Mouse (Mus musculus) splenic B cell, adult 2 months (primary cell): Measurements from ENCODE around the gene Cmtr1.

Source experiments
- DNase-seq: peaks from one replicate; pipeline ENCODE4 v3.0.0-alpha.2; 2011; ENCODE audit warnings: low read depth, low spot score
- H3K27me3 ChIP-seq: 2 replicates; pipeline ENCODE4 v1.6.1; 2012; ENCODE audit warnings: mild to moderate bottlenecking, low read length, moderate library complexity, mixed read lengths; ENCODE audit not compliant: control insufficient read depth, poor library complexity, insufficient read depth, severe bottlenecking
- H3K36me3 ChIP-seq: 2 replicates; pipeline ENCODE4 v1.6.1; 2012; ENCODE audit warnings: mild to moderate bottlenecking, low read length, moderate library complexity, mixed read lengths; ENCODE audit not compliant: control insufficient read depth, poor library complexity, insufficient read depth, severe bottlenecking

The Cmtr1 gene

GRCm38 (mm10) chr17:29640971-29641370 is 19.4 kb upstream of the Cmtr1 start:
- peaks cover 2% of the 10 kb centered on the region; the same call in 1 of the 2 replicates for H3K36me3 ChIP-seq
- no peaks in the 10 kb centered on the region for H3K27me3 ChIP-seq
- DNase-seq = no peak

GRCm38 (mm10) chr17:29642219-29642618 is 18.2 kb upstream of the Cmtr1 start:
- DNase-seq = no peak
- Histone ChIP-seq H3K36me3 (peaks cover 2% of the 10 kb centered on the region; the same call in 1 of the 2 replicates), H3K27me3 (no peaks in the 10 kb centered on the region)

GRCm38 (mm10) chr17:29658249-29658648 is 2.1 kb upstream of the Cmtr1 start:
- Histone ChIP-seq H3K36me3 (peaks cover 2% of the 10 kb centered on the region; the same call in 1 of the 2 replicates), H3K27me3 (no peaks in the 10 kb centered on the region)
- no peak for DNase-seq

GRCm38 (mm10) chr17:29660762-29661391 is 482 bp downstream of the Cmtr1 start:
- peaks cover 2% of the 10 kb centered on the region for H3K36me3 ChIP-seq
- DNase-seq = no peak

GRCm38 (mm10) chr17:29662145-29662544 is 1.8 kb downstream of the Cmtr1 start:
- no peak for DNase-seq
- Histone ChIP-seq H3K27me3 (no peaks in the 10 kb centered on the region), H3K36me3 (peaks cover 2% of the 10 kb centered on the region)

More at GRCm38 (mm10) chr17:29660762-29661391, 482 bp downstream of the Cmtr1 start:
- H3K27me3 ChIP-seq = no peaks in the 10 kb centered on the region

GRCm38 (mm10) chr17:29668051-29668986 is 7.9 kb downstream of the Cmtr1 start:
- DNase-seq = no peak
- Histone ChIP-seq H3K36me3 (peaks cover 7% of the 10 kb centered on the region), H3K27me3 (no peaks in the 10 kb centered on the region)

- no peaks in the 10 kb centered on the region for H3K27me3 ChIP-seq
- peaks cover 7% of the 10 kb centered on the region for H3K36me3 ChIP-seq
Observed at GRCm38 (mm10) chr17:29669030-29669429, 8.6 kb downstream of the Cmtr1 start.

GRCm38 (mm10) chr17:29669936-29670335 is 9.5 kb downstream of the Cmtr1 start:
- peaks cover 8% of the 10 kb centered on the region for H3K36me3 ChIP-seq
- DNase-seq = no peak

More at GRCm38 (mm10) chr17:29669030-29669429, 8.6 kb downstream of the Cmtr1 start:
- DNase-seq = no peak

GRCm38 (mm10) chr17:29671021-29671420 is 10.6 kb downstream of the Cmtr1 start:
- no peak for DNase-seq

More at GRCm38 (mm10) chr17:29669936-29670335, 9.5 kb downstream of the Cmtr1 start:
- H3K27me3 ChIP-seq = no peaks in the 10 kb centered on the region

GRCm38 (mm10) chr17:29673325-29673724 is 12.9 kb downstream of the Cmtr1 start:
- no peaks in the 10 kb centered on the region for H3K27me3 ChIP-seq
- no peak for DNase-seq
- peaks cover 13% of the 10 kb centered on the region for H3K36me3 ChIP-seq

More at GRCm38 (mm10) chr17:29671021-29671420, 10.6 kb downstream of the Cmtr1 start:
- Histone ChIP-seq H3K27me3 (no peaks in the 10 kb centered on the region), H3K36me3 (peaks cover 12% of the 10 kb centered on the region)

GRCm38 (mm10) chr17:29678526-29678925 is 18.1 kb downstream of the Cmtr1 start:
- Histone ChIP-seq H3K36me3 (peaks cover 12% of the 10 kb centered on the region), H3K27me3 (no peaks in the 10 kb centered on the region)
- no peak for DNase-seq

GRCm38 (mm10) chr17:29679038-29679767 is 18.8 kb downstream of the Cmtr1 start:
- peak; percentile 66 for DNase-seq
- H3K27me3 ChIP-seq = no peaks in the 10 kb centered on the region
- peaks cover 14% of the 10 kb centered on the region for H3K36me3 ChIP-seq

GRCm38 (mm10) chr17:29680174-29680573 is 19.8 kb downstream of the Cmtr1 start:
- DNase-seq = no peak
- H3K27me3 ChIP-seq = no peaks in the 10 kb centered on the region
- H3K36me3 ChIP-seq = peaks cover 12% of the 10 kb centered on the region

- H3K27me3 ChIP-seq = no peaks in the 10 kb centered on the region
- H3K36me3 ChIP-seq = peaks cover 12% of the 10 kb centered on the region
- DNase-seq = peak; percentile 30
Observed at GRCm38 (mm10) chr17:29680921-29681320, 20.5 kb downstream of the Cmtr1 start.
